Mouse (Mus musculus) midbrain, embryonic 11.5 days (tissue): Measurements from ENCODE around the gene Icos. TPM values are rescaled to one million over a fixed set of nuclear protein-coding genes. Genes with fewer than 3 reads are reported as not detected.

Experiments used
- ATAC-seq: fragments of 200-750 bp; cut with Nextera tagmentation; 2 replicates; pipeline ENCODE4 v1.8.0; 2017; ENCODE audit warnings: moderate TSS enrichment, moderate library complexity; ENCODE audit not compliant: low FRiP score
- DNase-seq: peaks from one replicate; pipeline ENCODE4 v3.0.0; 2015; ENCODE audit warnings: low spot score; ENCODE audit errors: missing footprints
- H3K27ac ChIP-seq: fragments of 300-500 bp; sonication (generic); 2 replicates; pipeline ENCODE4 v1.5.1; 2014; ENCODE audit warnings: low read depth, low read length
- H3K27me3 ChIP-seq: fragments of 300-500 bp; sonication (generic); 2 replicates; pipeline ENCODE4 v1.6.1; 2014; ENCODE audit warnings: mild to moderate bottlenecking, low read length, moderate library complexity, mixed read lengths; ENCODE audit not compliant: control insufficient read depth, insufficient read depth
- H3K36me3 ChIP-seq: fragments of 300-500 bp; sonication (generic); 2 replicates; pipeline ENCODE4 v1.6.1; 2014; ENCODE audit warnings: mild to moderate bottlenecking, low read length, moderate library complexity, mixed read lengths; ENCODE audit not compliant: control insufficient read depth, insufficient read depth
- H3K4me1 ChIP-seq: fragments of 300-500 bp; sonication (generic); 2 replicates; pipeline ENCODE4 v1.6.1; 2014; ENCODE audit warnings: low read length; ENCODE audit not compliant: control insufficient read depth, insufficient read depth
- H3K4me2 ChIP-seq: fragments of 300-500 bp; sonication (generic); 2 replicates; pipeline ENCODE4 v1.6.1; 2014; ENCODE audit warnings: mild to moderate bottlenecking, moderate library complexity
- H3K4me3 ChIP-seq: fragments of 300-500 bp; sonication (generic); 2 replicates; pipeline ENCODE4 v1.5.1; 2014; ENCODE audit warnings: low read depth, low read length
- H3K9ac ChIP-seq: fragments of 300-500 bp; sonication (generic); 2 replicates; pipeline ENCODE4 v1.6.1; 2014; ENCODE audit warnings: low read length
- H3K9me3 ChIP-seq: fragments of 300-500 bp; sonication (generic); 2 replicates; pipeline ENCODE4 v1.6.1; 2016; ENCODE audit warnings: low read length; ENCODE audit not compliant: control insufficient read depth
- WGBS: fragments of 180-500 bp; shearing (Covaris S2); extraction: QIAGEN DNeasy Blood & Tissue Kit; methylation state at CpG from one replicate; pipeline ENCODE4 v1.1.7; 2014; 5-methylcytosine and 5-hydroxymethylcytosine counted together
- polyA plus RNA-seq: library from polyadenylated mRNA; unstranded; fragments of >200 nt; fragmentation: Nextera tagmentation; extraction: Ambion mirVana; gene quantifications from 2 replicates; pipeline ENCODE4 v1.2.1, GENCODE M21; 2014

Gene Icos
- polyA plus RNA-seq = 0.04 and 0.10 TPM in 2 replicates

DNA sequence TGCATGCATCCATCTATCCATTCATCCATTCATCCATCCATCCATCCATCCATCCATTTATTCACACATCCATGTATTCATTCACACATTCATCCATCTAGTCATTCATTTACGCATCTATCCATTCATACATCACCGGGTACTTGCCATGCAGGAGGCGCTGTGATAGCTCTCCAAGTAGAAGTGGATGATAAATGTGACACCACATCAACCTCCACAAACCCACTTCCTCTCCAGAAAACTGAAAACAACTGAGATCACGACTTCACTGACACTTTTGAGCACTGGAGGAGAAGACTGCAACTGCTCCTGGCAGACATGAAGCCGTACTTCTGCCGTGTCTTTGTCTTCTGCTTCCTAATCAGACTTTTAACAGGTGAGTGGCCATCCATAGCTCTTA is at the start of gene Icos:
Gene Icos (plus strand): TSS at position 287 of the 400 bp plus-strand sequence.
- no peaks in the 10 kb centered on the region for H3K4me1 ChIP-seq
- H3K4me2 ChIP-seq = no peak within 1 kb of the TSS
- ATAC-seq (no peak), DNase-seq (peak; percentile 33)
- no peaks in the 10 kb centered on the region for H3K36me3 ChIP-seq
- no peak within 1 kb of the TSS for H3K9ac ChIP-seq
- no peaks in the 10 kb centered on the region for H3K27me3 ChIP-seq
- H3K27ac ChIP-seq = no peak within 1 kb of the TSS
- no peaks in the 10 kb centered on the region for H3K9me3 ChIP-seq
- 86% methylated on average over 6 of the region's 6 CpGs for WGBS
- H3K4me3 ChIP-seq = no peak within 1 kb of the TSS

DNA sequence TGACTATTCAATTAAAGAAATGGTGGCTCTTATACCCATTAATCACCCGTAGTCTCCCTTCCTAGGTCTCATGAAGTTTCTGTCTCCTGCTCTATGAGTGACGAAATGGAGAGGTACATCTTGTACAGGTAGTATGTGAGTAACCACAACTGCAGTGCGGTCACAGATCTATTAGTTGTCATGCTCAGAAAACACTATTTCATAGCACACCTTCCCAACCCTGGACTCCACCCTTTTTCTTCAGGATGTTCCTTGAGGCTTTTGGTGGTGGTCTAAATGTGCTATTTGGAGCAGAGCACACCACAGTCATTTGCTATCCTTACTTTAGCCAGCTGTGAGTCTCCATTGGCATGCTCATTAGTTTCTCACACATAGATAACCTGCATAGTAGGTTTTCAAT is 48.7 kb upstream of the Icos start:
- peak; percentile 56 for DNase-seq
- WGBS = 98% methylated on average over 3 of the region's 3 CpGs
- ATAC-seq = no peak

DNA sequence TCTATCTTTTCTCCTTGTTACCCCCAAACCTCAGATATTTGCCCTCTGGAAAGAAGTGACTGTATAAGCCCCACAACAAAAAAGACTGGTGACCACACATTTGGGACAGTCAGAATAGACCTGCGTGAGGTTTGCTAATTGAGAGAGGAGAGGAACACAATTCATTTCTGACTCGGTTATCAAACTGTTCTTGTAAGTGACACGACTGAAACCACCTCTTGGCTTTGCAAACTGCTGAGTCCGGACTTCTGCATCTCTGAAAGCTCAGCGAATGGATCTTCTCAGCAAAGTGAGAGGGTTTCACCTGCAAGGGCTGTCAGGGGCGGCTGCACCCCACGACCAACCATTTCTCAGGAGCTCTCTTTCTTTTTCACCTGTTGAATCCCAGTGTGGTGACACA is 47.3 kb upstream of the Icos start:
- H3K4me3 ChIP-seq = no peak overlapping the region
- no peaks in the 10 kb centered on the region for H3K4me1 ChIP-seq
- no peak for ATAC-seq
- no peaks in the 10 kb centered on the region for H3K27me3 ChIP-seq
- no peak overlapping the region for H3K4me2 ChIP-seq
- H3K27ac ChIP-seq = no peak overlapping the region
- WGBS = 89% methylated on average over 7 of the region's 7 CpGs
- peak; percentile 35 for DNase-seq
- no peak overlapping the region for H3K9ac ChIP-seq
- no peaks in the 10 kb centered on the region for H3K9me3 ChIP-seq
- H3K36me3 ChIP-seq = no peaks in the 10 kb centered on the region

More for the DNA sequence above, 48.7 kb upstream of the Icos start:
- no peaks in the 10 kb centered on the region for H3K36me3 ChIP-seq
- no peak overlapping the region for H3K4me2 ChIP-seq
- H3K4me1 ChIP-seq = no peaks in the 10 kb centered on the region
- H3K9me3 ChIP-seq = no peaks in the 10 kb centered on the region
- no peak overlapping the region for H3K27ac ChIP-seq
- no peaks in the 10 kb centered on the region for H3K27me3 ChIP-seq
- H3K9ac ChIP-seq = no peak overlapping the region
- no peak overlapping the region for H3K4me3 ChIP-seq

DNA sequence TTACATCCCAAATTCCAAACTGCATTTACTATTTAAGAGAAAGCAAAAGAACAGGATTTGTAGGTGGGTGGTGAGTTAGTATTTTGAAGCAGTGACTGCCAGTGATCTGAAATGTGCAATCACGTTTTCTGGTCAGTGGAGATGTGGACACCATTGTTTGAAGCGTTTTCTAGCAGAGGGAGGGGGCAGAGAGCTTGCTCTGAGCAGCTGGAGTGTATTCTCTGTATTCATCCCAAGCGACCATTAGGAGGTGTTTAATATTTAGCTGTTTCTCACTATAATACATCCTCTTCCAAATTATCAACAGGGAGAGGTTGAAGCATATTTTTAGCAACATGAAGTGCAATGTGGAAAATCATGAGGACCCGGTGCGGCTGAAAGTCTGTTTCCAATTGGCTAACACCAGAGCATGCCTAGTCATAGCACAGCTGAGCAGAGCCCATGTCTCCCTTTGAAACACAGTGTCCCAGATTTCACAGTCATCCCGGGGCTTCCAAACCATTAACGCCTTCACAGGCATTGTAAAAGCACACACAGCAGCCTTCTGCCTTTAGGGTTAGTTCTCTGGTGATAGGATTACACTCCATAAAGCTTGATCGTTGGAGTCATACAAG is 41.7 kb upstream of the Icos start:
- no peak for DNase-seq
- no peak overlapping the region for H3K9ac ChIP-seq
- no peak overlapping the region for H3K27ac ChIP-seq
- no peak for ATAC-seq
- no peak overlapping the region for H3K4me2 ChIP-seq
- H3K4me1 ChIP-seq = no peaks in the 10 kb centered on the region
- no peaks in the 10 kb centered on the region for H3K9me3 ChIP-seq
- WGBS = 56% methylated on average over 8 of the region's 8 CpGs
- no peaks in the 10 kb centered on the region for H3K27me3 ChIP-seq
- H3K36me3 ChIP-seq = no peaks in the 10 kb centered on the region
- H3K4me3 ChIP-seq = no peak overlapping the region

DNA sequence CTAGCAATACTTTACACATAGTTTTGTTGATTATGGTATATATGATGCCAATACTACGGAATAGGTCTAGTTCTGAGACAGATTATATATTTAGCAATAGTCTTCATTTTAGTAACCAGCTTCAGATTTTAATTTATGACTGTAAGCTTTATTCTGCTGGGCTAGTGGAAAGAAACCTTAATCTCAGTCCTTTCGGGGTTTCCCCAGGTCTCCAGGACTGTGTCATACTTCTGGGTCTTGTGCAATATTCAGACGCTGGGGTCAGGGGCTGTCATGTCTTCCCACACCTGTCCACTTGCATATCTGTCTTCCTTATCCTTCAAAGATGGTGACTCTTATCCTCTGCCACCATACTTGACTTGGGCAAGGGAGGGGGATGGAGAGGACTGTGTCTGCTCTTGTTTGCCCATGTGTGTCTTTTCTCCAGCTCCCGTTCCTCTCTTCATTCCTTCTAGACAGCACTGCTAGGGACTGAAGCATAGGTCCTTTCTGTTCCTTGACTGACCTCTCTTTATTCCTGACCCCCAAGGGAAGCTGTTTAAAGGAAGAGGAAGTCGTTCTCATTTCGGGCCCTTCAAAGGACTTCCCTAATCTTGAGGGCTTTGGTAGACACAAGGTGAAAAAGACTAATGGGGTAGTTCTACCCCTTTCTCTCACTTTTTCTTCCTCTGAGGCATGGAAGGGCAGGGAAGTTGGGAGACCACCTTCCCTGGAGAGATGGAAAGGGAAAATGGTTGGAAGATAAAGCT is 40.6 kb upstream of the Icos start:
- Histone ChIP-seq H3K9me3 (no peaks in the 10 kb centered on the region), H3K4me2 (no peak overlapping the region), H3K4me1 (no peaks in the 10 kb centered on the region), H3K4me3 (no peak overlapping the region), H3K9ac (no peak overlapping the region), H3K27me3 (no peaks in the 10 kb centered on the region), H3K36me3 (no peaks in the 10 kb centered on the region), H3K27ac (no peak overlapping the region)
- ATAC-seq (no peak), DNase-seq (no peak)
- WGBS = 89% methylated on average over 6 of the region's 6 CpGs

DNA sequence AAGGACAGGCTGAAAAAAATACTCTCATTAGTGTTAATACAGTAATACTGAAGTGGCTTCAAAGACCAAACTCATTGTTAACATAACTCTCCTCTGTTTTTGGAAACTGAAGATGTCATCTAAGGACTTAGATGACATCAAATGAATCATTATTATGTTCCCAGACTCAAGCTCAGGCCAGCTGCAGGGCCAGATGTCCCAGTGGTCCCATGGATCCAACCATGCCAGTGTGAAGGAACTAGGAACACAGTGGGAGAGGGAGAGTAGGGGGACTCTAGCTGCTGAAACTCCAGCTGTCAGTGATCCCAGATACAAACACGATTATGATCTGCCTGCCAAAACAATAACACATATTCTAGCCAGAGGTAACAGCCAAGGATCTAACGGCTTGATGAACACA is 39.5 kb upstream of the Icos start:
- ATAC-seq (no peak), DNase-seq (no peak)
- no peaks in the 10 kb centered on the region for H3K27me3 ChIP-seq
- no peaks in the 10 kb centered on the region for H3K4me1 ChIP-seq
- H3K27ac ChIP-seq = no peak overlapping the region
- no peaks in the 10 kb centered on the region for H3K9me3 ChIP-seq
- no peak overlapping the region for H3K4me3 ChIP-seq
- WGBS = 86% methylated on average over 2 of the region's 2 CpGs
- no peaks in the 10 kb centered on the region for H3K36me3 ChIP-seq
- H3K4me2 ChIP-seq = no peak overlapping the region
- no peak overlapping the region for H3K9ac ChIP-seq

DNA sequence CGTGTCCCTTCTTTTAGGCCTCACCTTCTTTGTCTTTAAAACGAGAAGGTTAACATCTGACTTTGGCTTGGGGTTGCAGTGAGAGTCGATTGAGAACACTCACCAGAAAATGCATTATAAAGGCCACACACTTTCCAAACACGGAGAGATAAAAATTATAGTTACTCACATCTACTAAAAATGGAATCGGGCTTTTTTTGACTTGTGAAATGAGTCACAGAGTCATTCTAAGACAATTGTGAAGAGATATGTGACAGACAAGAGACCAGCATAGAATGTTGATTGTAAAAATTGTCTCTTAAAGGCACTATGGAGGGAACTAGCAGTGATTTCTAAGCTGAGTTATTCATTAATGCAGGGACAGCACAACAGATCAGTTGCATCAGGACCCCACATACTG is 38.8 kb upstream of the Icos start:
- H3K4me1 ChIP-seq = no peaks in the 10 kb centered on the region
- H3K4me3 ChIP-seq = no peak overlapping the region
- DNase-seq = no peak
- H3K27ac ChIP-seq = no peak overlapping the region
- H3K4me2 ChIP-seq = no peak overlapping the region
- H3K9me3 ChIP-seq = no peaks in the 10 kb centered on the region
- no peaks in the 10 kb centered on the region for H3K36me3 ChIP-seq
- H3K27me3 ChIP-seq = no peaks in the 10 kb centered on the region
- no peak for ATAC-seq
- H3K9ac ChIP-seq = no peak overlapping the region
- 89% methylated on average over 5 of the region's 5 CpGs for WGBS

DNA sequence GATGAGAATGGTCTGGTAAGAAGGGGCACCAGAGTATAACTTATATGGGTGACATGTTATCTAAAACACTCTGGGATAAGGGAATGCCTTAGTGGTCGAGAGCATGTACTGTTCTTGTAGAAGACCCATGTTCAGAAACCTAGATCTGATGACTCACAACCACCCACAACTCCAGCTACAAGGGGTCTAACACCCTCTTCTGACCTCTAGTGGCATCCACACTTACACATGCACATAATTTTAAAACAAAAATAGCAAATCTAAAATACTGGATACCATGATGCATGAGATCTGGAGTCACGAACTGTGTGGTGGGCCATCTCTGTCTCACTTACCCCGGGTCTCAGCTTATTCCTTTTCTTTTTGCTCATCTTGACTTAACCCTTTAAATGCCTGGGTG is 37.7 kb upstream of the Icos start:
- Histone ChIP-seq H3K4me2 (no peak overlapping the region), H3K27ac (no peak overlapping the region), H3K4me1 (no peaks in the 10 kb centered on the region), H3K9me3 (no peaks in the 10 kb centered on the region), H3K27me3 (no peaks in the 10 kb centered on the region), H3K4me3 (no peak overlapping the region), H3K9ac (no peak overlapping the region), H3K36me3 (no peaks in the 10 kb centered on the region)
- 74% methylated on average over 3 of the region's 3 CpGs for WGBS
- no peak for DNase-seq
- ATAC-seq = no peak

DNA sequence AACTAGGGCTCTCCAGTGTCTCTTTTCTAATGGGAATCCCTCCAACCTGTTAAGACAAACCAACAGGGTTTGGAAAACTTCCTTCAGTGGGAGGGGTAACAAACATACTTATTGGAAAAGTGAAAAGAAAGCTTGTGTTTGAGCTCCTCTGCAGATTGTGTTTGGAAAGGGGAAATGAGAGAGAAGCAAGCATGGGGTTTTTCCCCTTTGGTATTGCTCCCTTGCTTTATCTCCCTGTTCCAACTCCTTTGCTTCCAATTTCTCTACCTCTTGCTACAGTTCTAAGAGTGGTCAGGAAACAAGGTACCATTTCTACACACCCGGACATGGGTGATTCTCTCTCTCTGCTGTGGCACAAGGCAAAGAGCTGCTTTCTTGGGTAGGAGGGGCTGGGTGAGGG is 37.1 kb upstream of the Icos start:
- H3K9ac ChIP-seq = no peak overlapping the region
- H3K4me3 ChIP-seq = no peak overlapping the region
- no peaks in the 10 kb centered on the region for H3K4me1 ChIP-seq
- DNase-seq (no peak), ATAC-seq (no peak)
- no peak overlapping the region for H3K4me2 ChIP-seq
- H3K36me3 ChIP-seq = no peaks in the 10 kb centered on the region
- no peaks in the 10 kb centered on the region for H3K9me3 ChIP-seq
- no peak overlapping the region for H3K27ac ChIP-seq
- WGBS = 79% methylated on average over 1 of the region's 1 CpGs
- H3K27me3 ChIP-seq = no peaks in the 10 kb centered on the region
